Mouse (Mus musculus): ENCODE measurements around the gene Adcy6. TPM values are rescaled to one million over a fixed set of nuclear protein-coding genes. Genes with fewer than 3 reads are reported as not detected.

The Adcy6 gene
- polyA plus RNA-seq (2012; rRNA removed) = 52.3 and 62.8 TPM in 2 replicates

GRCm38 (mm10) chr15:98609331-98610130 lies at the start of gene Adcy6:
Gene Adcy6 (minus strand): TSS chr15:98610076.
- no peak for TF ChIP-seq CTCF (IDR thresholded peaks at IDR 0.05; ENCODE audit: insufficient read depth, low read length)
- TF ChIP-seq POLR2A (IDR thresholded peaks at IDR 0.05; ENCODE audit: borderline replicate concordance, extremely low read depth, low read depth, low read length) = peak; percentile 32; the same call in 1 of the 2 replicates
- WGBS = 2% methylated on average over 71 of the region's 75 CpGs
- peak; percentile 75 for DNase-seq
- Histone ChIP-seq H3K4me3 (replicated peaks; ENCODE audit: extremely low read depth, low read depth, low read length) (peak within 1 kb of the TSS; percentile 63), H3K4me1 (ENCODE audit: control insufficient read depth, insufficient read depth, low read length) (peaks cover 6% of the 10 kb centered on the region; the same call in 1 of the 2 replicates)

- 86% methylated on average over 15 of the region's 15 CpGs for WGBS
These were observed 47.3 kb upstream of the Adcy6 start for GRCm38 (mm10) chr15:98656982-98657751.

GRCm38 (mm10) chr15:98652174-98652573 lies 42.3 kb upstream of the Adcy6 start:
- no peaks in the 10 kb centered on the region for H3K4me1 ChIP-seq (ENCODE audit: control insufficient read depth, insufficient read depth, low read length)
- no peak overlapping the region for H3K4me3 ChIP-seq (replicated peaks; ENCODE audit: extremely low read depth, low read depth, low read length)
- no peak for TF ChIP-seq POLR2A (IDR thresholded peaks at IDR 0.05; ENCODE audit: borderline replicate concordance, extremely low read depth, low read depth, low read length)
- no peak for TF ChIP-seq CTCF (IDR thresholded peaks at IDR 0.05; ENCODE audit: insufficient read depth, low read length)
- DNase-seq = no peak
- WGBS = 96% methylated on average over 8 of the region's 8 CpGs

More at GRCm38 (mm10) chr15:98656982-98657751, 47.3 kb upstream of the Adcy6 start:
- DNase-seq = no peak
- Histone ChIP-seq H3K4me3 (replicated peaks; ENCODE audit: extremely low read depth, low read depth, low read length) (no peak overlapping the region), H3K4me1 (ENCODE audit: control insufficient read depth, insufficient read depth, low read length) (no peaks in the 10 kb centered on the region)
- TF ChIP-seq POLR2A (IDR thresholded peaks at IDR 0.05; ENCODE audit: borderline replicate concordance, extremely low read depth, low read depth, low read length) = no peak
- TF ChIP-seq CTCF (IDR thresholded peaks at IDR 0.05; ENCODE audit: insufficient read depth, low read length) = no peak

GRCm38 (mm10) chr15:98651431-98651830 lies 41.6 kb upstream of the Adcy6 start:
- TF ChIP-seq CTCF (IDR thresholded peaks at IDR 0.05; ENCODE audit: insufficient read depth, low read length) (no peak), POLR2A (IDR thresholded peaks at IDR 0.05; ENCODE audit: borderline replicate concordance, extremely low read depth, low read depth, low read length) (no peak)
- no peak for DNase-seq
- WGBS = 87% methylated on average over 15 of the region's 15 CpGs

GRCm38 (mm10) chr15:98648071-98648470 lies 38.2 kb upstream of the Adcy6 start:
- H3K4me3 ChIP-seq (replicated peaks; ENCODE audit: extremely low read depth, low read depth, low read length) = no peak overlapping the region
- DNase-seq = no peak
- no peaks in the 10 kb centered on the region for H3K4me1 ChIP-seq (ENCODE audit: control insufficient read depth, insufficient read depth, low read length)
- TF ChIP-seq POLR2A (IDR thresholded peaks at IDR 0.05; ENCODE audit: borderline replicate concordance, extremely low read depth, low read depth, low read length) (no peak), CTCF (IDR thresholded peaks at IDR 0.05; ENCODE audit: insufficient read depth, low read length) (no peak)
- WGBS = 83% methylated on average over 3 of the region's 3 CpGs

More at GRCm38 (mm10) chr15:98651431-98651830, 41.6 kb upstream of the Adcy6 start:
- no peaks in the 10 kb centered on the region for H3K4me1 ChIP-seq (ENCODE audit: control insufficient read depth, insufficient read depth, low read length)
- no peak overlapping the region for H3K4me3 ChIP-seq (replicated peaks; ENCODE audit: extremely low read depth, low read depth, low read length)

- 87% methylated on average over 10 of the region's 10 CpGs for WGBS
- Histone ChIP-seq H3K4me3 (replicated peaks; ENCODE audit: extremely low read depth, low read depth, low read length) (no peak overlapping the region), H3K4me1 (ENCODE audit: control insufficient read depth, insufficient read depth, low read length) (no peaks in the 10 kb centered on the region)
- DNase-seq = no peak
- TF ChIP-seq CTCF (IDR thresholded peaks at IDR 0.05; ENCODE audit: insufficient read depth, low read length) (no peak), POLR2A (IDR thresholded peaks at IDR 0.05; ENCODE audit: borderline replicate concordance, extremely low read depth, low read depth, low read length) (no peak)
These were observed 37.4 kb upstream of the Adcy6 start for GRCm38 (mm10) chr15:98647308-98647707.

GRCm38 (mm10) chr15:98646737-98647136 lies 36.9 kb upstream of the Adcy6 start:
- DNase-seq = no peak
- Histone ChIP-seq H3K4me1 (ENCODE audit: control insufficient read depth, insufficient read depth, low read length) (no peaks in the 10 kb centered on the region), H3K4me3 (replicated peaks; ENCODE audit: extremely low read depth, low read depth, low read length) (no peak overlapping the region)
- WGBS = 77% methylated on average over 8 of the region's 8 CpGs
- TF ChIP-seq CTCF (IDR thresholded peaks at IDR 0.05; ENCODE audit: insufficient read depth, low read length) (no peak), POLR2A (IDR thresholded peaks at IDR 0.05; ENCODE audit: borderline replicate concordance, extremely low read depth, low read depth, low read length) (no peak)

- Histone ChIP-seq H3K4me1 (ENCODE audit: control insufficient read depth, insufficient read depth, low read length) (no peaks in the 10 kb centered on the region), H3K4me3 (replicated peaks; ENCODE audit: extremely low read depth, low read depth, low read length) (no peak overlapping the region)
- WGBS = 86% methylated on average over 24 of the region's 24 CpGs
- no peak for DNase-seq
- TF ChIP-seq POLR2A (IDR thresholded peaks at IDR 0.05; ENCODE audit: borderline replicate concordance, extremely low read depth, low read depth, low read length) (no peak), CTCF (IDR thresholded peaks at IDR 0.05; ENCODE audit: insufficient read depth, low read length) (no peak)
These were observed 35.5 kb upstream of the Adcy6 start for GRCm38 (mm10) chr15:98645057-98646026.
